Mouse (Mus musculus): ENCODE data around the gene Ctps2. TPM values are rescaled to one million over a fixed set of nuclear protein-coding genes. Genes with fewer than 3 reads are reported as not detected.
A peak's percentile ranks its signal among the peaks of the same experiment; 100 is the strongest.

Gene Ctps2
- total RNA-seq, 2 experiments from 2014 or later = 59.2 to 88.0 TPM

- DNase-seq = no peak
These were observed 66.4 kb downstream of the Ctps2 start for GRCm38 (mm10) chrX:162967456-162967855.

- DNase-seq = no peak
These were observed 75.2 kb downstream of the Ctps2 start for GRCm38 (mm10) chrX:162976194-162976593.

- DNase-seq = no peak
These were observed 85.9 kb downstream of the Ctps2 start for GRCm38 (mm10) chrX:162986876-162987495.

- DNase-seq = peak in 1 of 2 experiments; percentile 12
These were observed 90.4 kb downstream of the Ctps2 start for GRCm38 (mm10) chrX:162991396-162991795.

GRCm38 (mm10) chrX:162992121-162992520, 91.1 kb downstream of the Ctps2 start:
- DNase-seq = peak in 1 of 2 experiments; percentile 13

- DNase-seq = no peak
These were observed 126.8 kb downstream of the Ctps2 start for GRCm38 (mm10) chrX:163027864-163028263.

- DNase-seq = no peak
These were observed 137.7 kb downstream of the Ctps2 start for GRCm38 (mm10) chrX:163038767-163039166.

- DNase-seq = no peak
These were observed 141.7 kb downstream of the Ctps2 start for GRCm38 (mm10) chrX:163042771-163043170.

GRCm38 (mm10) chrX:163063936-163064335, 162.9 kb downstream of the Ctps2 start:
- DNase-seq = no peak

Small RNA genes within 50 kb of the gene (microRNA-seq; reads per million reads assigned to microRNA genes)
- not detected for gene Mir3473a

Other genes starting within 250 kb of the Ctps2 start
- 100 to 1,000 TPM; 169 to 183 TPM for gene Rbbp7, start 140.8 kb upstream of the Ctps2 start, total RNA-seq (2021)
- 10 to 100 TPM; 17.9 to 18.4 TPM for gene Txlng, start 71.8 kb upstream of the Ctps2 start, total RNA-seq (2021)
- gene Syap1, start 12.8 kb upstream of the Ctps2 start, total RNA-seq (2021) = 10 to 100 TPM; 84.9 to 85.0 TPM
- not detected for gene S100g, start 63.4 kb downstream of the Ctps2 start, total RNA-seq (2021)